Mouse (Mus musculus): ENCODE measurements at regions not wholly inside any gene's neighbourhood (a gene's known extent, or its start where the extent isn't known, plus 50 kb on each side); places are given as distances from the start of the nearest gene placed in this dataset.

- H3K27me3 ChIP-seq: no peaks in the 10 kb centered on the region
- no peaks in the 10 kb centered on the region for H3K36me3 ChIP-seq
- 0 out of 2 replicates have a peak overlapping the region, but pooled peaks have one; percentile 3 for H3K4me2 ChIP-seq (replicated peaks)
- H3K4me1 ChIP-seq: peaks cover 10% of the 10 kb centered on the region; the same call in 1 of the 2 replicates
- H3K9me3 ChIP-seq: no peaks in the 10 kb centered on the region
- ATAC-seq (ENCODE audit: insufficient number of reproducible peaks, insufficient read depth, low FRiP score, low TSS enrichment): no peak
- H3K4me3 ChIP-seq: no peak overlapping the region
- H3K27ac ChIP-seq: no peak overlapping the region
- WGBS: 27% methylated on average over 11 of the region's 11 CpGs
- no peak overlapping the region for H3K9ac ChIP-seq
Measured at GRCm38 (mm10) chr1:43882576-43882975, 50.9 kb upstream of the Tpp2 start.

- Histone ChIP-seq H3K36me3 (no peaks in the 10 kb centered on the region), H3K4me2 (replicated peaks) (no peak overlapping the region), H3K9ac (no peak overlapping the region), H3K4me1 (peaks cover 10% of the 10 kb centered on the region; the same call in 1 of the 2 replicates), H3K4me3 (no peak overlapping the region), H3K27me3 (no peaks in the 10 kb centered on the region), H3K9me3 (no peaks in the 10 kb centered on the region), H3K27ac (no peak overlapping the region)
- WGBS: 64% methylated on average over 3 of the region's 3 CpGs
- no peak for ATAC-seq (ENCODE audit: insufficient number of reproducible peaks, insufficient read depth, low FRiP score, low TSS enrichment)
Measured at GRCm38 (mm10) chr1:43880396-43880795, 52.8 kb upstream of the Uxs1 start.

- Histone ChIP-seq H3K36me3 (no peaks in the 10 kb centered on the region), H3K9me3 (no peaks in the 10 kb centered on the region), H3K27ac (no peak overlapping the region), H3K27me3 (no peaks in the 10 kb centered on the region), H3K4me1 (peaks cover 10% of the 10 kb centered on the region; the same call in 1 of the 2 replicates), H3K9ac (no peak overlapping the region), H3K4me3 (no peak overlapping the region), H3K4me2 (replicated peaks) (no peak overlapping the region)
- WGBS: 62% methylated on average over 4 of the region's 4 CpGs
- no peak for ATAC-seq (ENCODE audit: insufficient number of reproducible peaks, insufficient read depth, low FRiP score, low TSS enrichment)
Measured at GRCm38 (mm10) chr1:43879896-43880295, 52.3 kb upstream of the Uxs1 start.

GRCm38 (mm10) chr1:43879163-43879562, 51.6 kb upstream of the Uxs1 start:
- no peak overlapping the region for H3K27ac ChIP-seq
- no peak overlapping the region for H3K9ac ChIP-seq
- ATAC-seq (ENCODE audit: insufficient number of reproducible peaks, insufficient read depth, low FRiP score, low TSS enrichment): no peak
- 76% methylated on average over 8 of the region's 8 CpGs for whole genome bisulfite sequencing
- H3K4me2 ChIP-seq (replicated peaks): no peak overlapping the region
- H3K27me3 ChIP-seq: no peaks in the 10 kb centered on the region
- H3K4me3 ChIP-seq: no peak overlapping the region
- peaks cover 10% of the 10 kb centered on the region; the same call in 1 of the 2 replicates for H3K4me1 ChIP-seq
- no peaks in the 10 kb centered on the region for H3K9me3 ChIP-seq
- no peaks in the 10 kb centered on the region for H3K36me3 ChIP-seq

- Histone ChIP-seq H3K4me2 (replicated peaks) (no peak overlapping the region), H3K27me3 (no peaks in the 10 kb centered on the region), H3K27ac (no peak overlapping the region), H3K36me3 (no peaks in the 10 kb centered on the region), H3K4me3 (no peak overlapping the region), H3K4me1 (peaks cover 10% of the 10 kb centered on the region; the same call in 1 of the 2 replicates), H3K9me3 (no peaks in the 10 kb centered on the region), H3K9ac (no peak overlapping the region)
- WGBS: 77% methylated on average over 2 of the region's 2 CpGs
- ATAC-seq (ENCODE audit: insufficient number of reproducible peaks, insufficient read depth, low FRiP score, low TSS enrichment): no peak
Measured at GRCm38 (mm10) chr1:43878163-43878562, 50.6 kb upstream of the Uxs1 start.

- peaks cover 8% of the 10 kb centered on the region; the same call in 1 of the 2 replicates for H3K4me1 ChIP-seq
- ATAC-seq (ENCODE audit: insufficient number of reproducible peaks, insufficient read depth, low FRiP score, low TSS enrichment): no peak
- H3K9ac ChIP-seq: no peak overlapping the region
- no peaks in the 10 kb centered on the region for H3K9me3 ChIP-seq
- H3K27me3 ChIP-seq: no peaks in the 10 kb centered on the region
- no peak overlapping the region for H3K27ac ChIP-seq
- H3K4me3 ChIP-seq: no peak overlapping the region
- no peaks in the 10 kb centered on the region for H3K36me3 ChIP-seq
- H3K4me2 ChIP-seq (replicated peaks): no peak overlapping the region
Measured at GRCm38 (mm10) chr1:43877704-43878103, 50.1 kb upstream of the Uxs1 start.
